Mouse (Mus musculus) ES-E14 (cell line): ENCODE results near the gene Mapkapk3.

ENCODE experiments used
- CHD2 ChIP-seq: IDR thresholded peaks from 2 replicates; pipeline ENCODE4 v1.6.1; 2014; ENCODE audit warnings: mild to moderate bottlenecking, low read depth, low read length, inconsistent platforms
- HCFC1 ChIP-seq: IDR thresholded peaks from 2 replicates; pipeline ENCODE4 v1.6.1; 2012; ENCODE audit warnings: low read length, inconsistent platforms, borderline replicate concordance; ENCODE audit not compliant: insufficient read depth

GRCm38 (mm10) chr9:107282951-107283350 is 6.7 kb downstream of the Mapkapk3 start:
- no peak for TF ChIP-seq CHD2
- TF ChIP-seq HCFC1: no peak
